Mouse (Mus musculus) forebrain, postnatal 0 days (tissue): ENCODE measurements around the gene Gm10065. TPM values are rescaled to one million over a fixed set of nuclear protein-coding genes. Genes with fewer than 3 reads are reported as not detected.
"Not testable (repeated sequence)": the region's sequence is repeated elsewhere in the genome, so short reads cannot be mapped to it uniquely, and the experiment has no call there.

Experiments
- ATAC-seq: fragments of 200-750 bp; cut with Nextera tagmentation; 2 replicates; pipeline ENCODE4 v1.8.0; 2017; ENCODE audit warnings: mild to moderate bottlenecking, moderate library complexity
- DNase-seq: peaks from one replicate; pipeline ENCODE4 v3.0.0-alpha.2; 2015
- H3K27ac ChIP-seq: fragments of 300-500 bp; sonication (generic); 2 replicates; pipeline ENCODE4 v1.5.1; 2014; ENCODE audit warnings: low read depth, mild to moderate bottlenecking, antibody characterized with exemption, low read length, moderate library complexity, mixed read lengths
- H3K27me3 ChIP-seq: fragments of 300-500 bp; sonication (generic); 2 replicates; pipeline ENCODE4 v1.6.1; 2014; ENCODE audit warnings: mild to moderate bottlenecking, low read length, mixed read lengths; ENCODE audit not compliant: insufficient read depth
- H3K36me3 ChIP-seq: fragments of 300-500 bp; sonication (generic); 2 replicates; pipeline ENCODE4 v1.6.1; 2014; ENCODE audit warnings: mild to moderate bottlenecking, moderate library complexity; ENCODE audit not compliant: insufficient read depth
- H3K4me1 ChIP-seq: fragments of 300-500 bp; sonication (generic); 2 replicates; pipeline ENCODE4 v1.6.1; 2014; ENCODE audit warnings: antibody characterized with exemption; ENCODE audit not compliant: insufficient read depth
- H3K4me2 ChIP-seq: fragments of 300-500 bp; sonication (generic); 2 replicates; pipeline ENCODE4 v1.6.1; 2014; ENCODE audit warnings: low read depth, mild to moderate bottlenecking, moderate library complexity
- H3K4me3 ChIP-seq: fragments of 300-500 bp; sonication (generic); 2 replicates; pipeline ENCODE4 v1.5.1; 2014; ENCODE audit warnings: low read depth, low read length, mixed read lengths
- H3K9ac ChIP-seq: fragments of 300-500 bp; sonication (generic); 2 replicates; pipeline ENCODE4 v1.6.1; 2014; ENCODE audit warnings: mild to moderate bottlenecking
- H3K9me3 ChIP-seq: fragments of 300-500 bp; sonication (generic); 2 replicates; pipeline ENCODE4 v1.6.1; 2016; ENCODE audit warnings: low read length
- CTCF ChIP-seq: sonication (generic); IDR thresholded peaks from 2 replicates; pipeline ENCODE4 v1.5.1; 2016; ENCODE audit warnings: antibody characterized with exemption, control low read depth, low read depth
- WGBS: fragments of 180-500 bp; shearing (Covaris S2); extraction: QIAGEN DNeasy Blood & Tissue Kit; methylation state at CpG from one replicate; pipeline ENCODE4 v1.1.7; 2014; 5-methylcytosine and 5-hydroxymethylcytosine counted together
- polyA plus RNA-seq: library from polyadenylated mRNA; unstranded; fragments of >200 nt; fragmentation: Nextera tagmentation; extraction: Ambion mirVana; gene quantifications from 2 replicates; pipeline ENCODE4 v1.2.1, GENCODE M21; 2015
- total RNA-seq: library from RNA; depleted of rRNA; stranded (reverse); fragments of >200 nt; gene quantifications from 2 replicates; pipeline ENCODE4 v1.2.3, GENCODE M21; 2014; rRNA removed

The Gm10065 gene
- total RNA-seq = 1.5 TPM in 1 of 2 replicates, not detected in the other
- polyA plus RNA-seq = not detected in 2 replicates

- 4% methylated on average over 31 of the region's 31 CpGs for WGBS
- not testable (repeated sequence) for H3K4me1 ChIP-seq, H3K27me3 ChIP-seq, H3K9me3 ChIP-seq, H3K36me3 ChIP-seq
- H3K4me3 ChIP-seq = peak within 1 kb of the TSS; percentile 64
- peak; percentile 68 for TF ChIP-seq CTCF
- H3K9ac ChIP-seq = peak within 1 kb of the TSS; percentile 56
- DNase-seq (peak; percentile 88), ATAC-seq (peak; percentile 94)
- H3K27ac ChIP-seq = peak within 1 kb of the TSS; percentile 80
- peak within 1 kb of the TSS; percentile 58 for H3K4me2 ChIP-seq
These were observed at the start of gene Gm10065, which contains the start of gene Zkscan4 for GRCm38 (mm10) chr13:21478759-21479670. Gm10065 (minus strand) TSS chr13:21479441. Zkscan4 (plus strand) TSS chr13:21478907.

GRCm38 (mm10) chr13:21506221-21506649 is 27.0 kb upstream of the Gm10065 start:
- peak; percentile 99 for ATAC-seq
- peak overlapping the region; percentile 60 for H3K4me3 ChIP-seq
- H3K4me1 ChIP-seq = no peaks in the 10 kb centered on the region

GRCm38 (mm10) chr13:21502296-21502695 is 23.1 kb upstream of the Gm10065 start:
- Histone ChIP-seq H3K9me3 (no peaks in the 10 kb centered on the region), H3K4me2 (no peak overlapping the region), H3K9ac (no peak overlapping the region), H3K4me3 (no peak overlapping the region), H3K4me1 (no peaks in the 10 kb centered on the region), H3K27ac (no peak overlapping the region), H3K27me3 (no peaks in the 10 kb centered on the region), H3K36me3 (no peaks in the 10 kb centered on the region)
- DNase-seq (no peak), ATAC-seq (no peak)
- no peak for TF ChIP-seq CTCF
- WGBS = 93% methylated on average over 5 of the region's 5 CpGs

More at GRCm38 (mm10) chr13:21506221-21506649, 27.0 kb upstream of the Gm10065 start:
- Histone ChIP-seq H3K9me3 (no peaks in the 10 kb centered on the region), H3K27ac (peak overlapping the region; percentile 78), H3K9ac (peak overlapping the region; percentile 62), H3K36me3 (no peaks in the 10 kb centered on the region), H3K4me2 (peak overlapping the region; percentile 53), H3K27me3 (no peaks in the 10 kb centered on the region)
- no peak for TF ChIP-seq CTCF
- WGBS = under 1% methylated on average over 21 of the region's 21 CpGs
- DNase-seq = peak; percentile 92

GRCm38 (mm10) chr13:21501182-21501581 is 21.9 kb upstream of the Gm10065 start, which contains the start of gene Gm11273:
Gm11273 (minus strand) TSS chr13:21501418.
- not testable (repeated sequence) for H3K36me3 ChIP-seq, DNase-seq, H3K4me3 ChIP-seq, H3K4me1 ChIP-seq, H3K4me2 ChIP-seq, H3K9me3 ChIP-seq, H3K27me3 ChIP-seq, H3K9ac ChIP-seq, ATAC-seq, H3K27ac ChIP-seq
- 94% methylated on average over 17 of the region's 17 CpGs for WGBS

- WGBS = 92% methylated on average over 21 of the region's 21 CpGs
- DNase-seq (no peak), ATAC-seq (no peak)
- Histone ChIP-seq H3K36me3 (no peaks in the 10 kb centered on the region), H3K9ac (no peak within 1 kb of the TSS), H3K9me3 (no peaks in the 10 kb centered on the region), H3K4me2 (no peak within 1 kb of the TSS), H3K27me3 (no peaks in the 10 kb centered on the region), H3K4me1 (no peaks in the 10 kb centered on the region), H3K4me3 (no peak within 1 kb of the TSS), H3K27ac (no peak within 1 kb of the TSS)
- no peak for TF ChIP-seq CTCF
These were observed 15.8 kb upstream of the Gm10065 start, which contains the start of gene AK157302 for GRCm38 (mm10) chr13:21495080-21495479. AK157302 (plus strand) TSS chr13:21495223.

- DNase-seq (no peak), ATAC-seq (no peak)
- Histone ChIP-seq H3K4me1 (no peaks in the 10 kb centered on the region), H3K4me3 (no peak overlapping the region), H3K27me3 (no peaks in the 10 kb centered on the region), H3K9ac (no peak overlapping the region), H3K4me2 (no peak overlapping the region), H3K9me3 (no peaks in the 10 kb centered on the region), H3K36me3 (no peaks in the 10 kb centered on the region), H3K27ac (no peak overlapping the region)
- 92% methylated on average over 5 of the region's 5 CpGs for WGBS
- no peak for TF ChIP-seq CTCF
These were observed 13.6 kb upstream of the Gm10065 start for GRCm38 (mm10) chr13:21492847-21493246.

- Histone ChIP-seq H3K9me3 (no peaks in the 10 kb centered on the region), H3K9ac (no peak overlapping the region), H3K27me3 (no peaks in the 10 kb centered on the region), H3K27ac (no peak overlapping the region), H3K4me2 (no peak overlapping the region), H3K4me1 (no peaks in the 10 kb centered on the region), H3K4me3 (no peak overlapping the region), H3K36me3 (peaks cover 20% of the 10 kb centered on the region)
- no peak for ATAC-seq
- DNase-seq = no peak
- 84% methylated on average over 1 of the region's 1 CpGs for WGBS
- TF ChIP-seq CTCF = no peak
These were observed 7.6 kb upstream of the Gm10065 start for GRCm38 (mm10) chr13:21486881-21487280.
